Mouse (Mus musculus) hindbrain, postnatal 0 days (tissue): ENCODE results near the gene Slamf1. TPM values are rescaled to one million over a fixed set of nuclear protein-coding genes. Genes with fewer than 3 reads are reported as not detected.
"Not testable (repeated sequence)": the region's sequence is repeated elsewhere in the genome, so short reads cannot be mapped to it uniquely, and the experiment has no call there.

Experiments
- ATAC-seq: fragments of 200-750 bp; cut with Nextera tagmentation; 2 replicates; pipeline ENCODE4 v1.8.0; 2017; ENCODE audit warnings: mild to moderate bottlenecking, moderate TSS enrichment, moderate library complexity
- DNase-seq: peaks from one replicate; pipeline ENCODE4 v3.0.0-alpha.2; 2015; ENCODE audit warnings: low spot score
- H3K27ac ChIP-seq: fragments of 300-500 bp; sonication (generic); 2 replicates; pipeline ENCODE4 v1.5.1; 2014; ENCODE audit warnings: mild to moderate bottlenecking
- H3K27me3 ChIP-seq: fragments of 300-500 bp; sonication (generic); 2 replicates; pipeline ENCODE4 v1.6.1; 2014; ENCODE audit warnings: low read length, mixed read lengths; ENCODE audit not compliant: insufficient read depth
- H3K36me3 ChIP-seq: fragments of 300-500 bp; sonication (generic); 2 replicates; pipeline ENCODE4 v1.6.1; 2014; ENCODE audit warnings: low read length, mixed read lengths; ENCODE audit not compliant: insufficient read depth
- H3K4me1 ChIP-seq: fragments of 300-500 bp; sonication (generic); 2 replicates; pipeline ENCODE4 v1.6.1; 2014; ENCODE audit warnings: antibody characterized with exemption, low read length, mixed read lengths; ENCODE audit not compliant: insufficient read depth
- H3K4me2 ChIP-seq: fragments of 300-500 bp; sonication (generic); 2 replicates; pipeline ENCODE4 v1.6.1; 2014; ENCODE audit warnings: low read depth, mild to moderate bottlenecking, low read length, moderate library complexity, mixed read lengths
- H3K4me3 ChIP-seq: fragments of 300-500 bp; sonication (generic); 2 replicates; pipeline ENCODE4 v1.5.1; 2014; ENCODE audit warnings: low read length
- H3K9ac ChIP-seq: fragments of 300-500 bp; sonication (generic); replicated peaks from 2 replicates; pipeline ENCODE4 v1.6.1; 2014; ENCODE audit warnings: mild to moderate bottlenecking, low read length, moderate library complexity, mixed read lengths
- H3K9me3 ChIP-seq: fragments of 300-500 bp; sonication (generic); 2 replicates; pipeline ENCODE4 v1.6.1; 2016; ENCODE audit warnings: low read length, mixed read lengths
- CTCF ChIP-seq: IDR thresholded peaks from 2 replicates; pipeline ENCODE4 v1.5.1; 2016; ENCODE audit warnings: antibody characterized with exemption, control low read depth, low read depth
- WGBS: fragments of 180-500 bp; shearing (Covaris S2); extraction: QIAGEN DNeasy Blood & Tissue Kit; methylation state at CpG from one replicate; pipeline ENCODE4 v1.1.7; 2014; 5-methylcytosine and 5-hydroxymethylcytosine counted together
- polyA plus RNA-seq: library from polyadenylated mRNA; unstranded; fragments of >200 nt; fragmentation: Nextera tagmentation; extraction: Ambion mirVana; gene quantifications from 2 replicates; pipeline ENCODE4 v1.2.1, GENCODE M21; 2015
- total RNA-seq: library from RNA; depleted of rRNA; stranded (reverse); fragments of >200 nt; gene quantifications from 2 replicates; pipeline ENCODE4 v1.2.3, GENCODE M21; 2014

Gene Slamf1
- total and polyA plus RNA-seq, 2 experiments from 2014 or later: 0.09 to 0.16 TPM

DNA sequence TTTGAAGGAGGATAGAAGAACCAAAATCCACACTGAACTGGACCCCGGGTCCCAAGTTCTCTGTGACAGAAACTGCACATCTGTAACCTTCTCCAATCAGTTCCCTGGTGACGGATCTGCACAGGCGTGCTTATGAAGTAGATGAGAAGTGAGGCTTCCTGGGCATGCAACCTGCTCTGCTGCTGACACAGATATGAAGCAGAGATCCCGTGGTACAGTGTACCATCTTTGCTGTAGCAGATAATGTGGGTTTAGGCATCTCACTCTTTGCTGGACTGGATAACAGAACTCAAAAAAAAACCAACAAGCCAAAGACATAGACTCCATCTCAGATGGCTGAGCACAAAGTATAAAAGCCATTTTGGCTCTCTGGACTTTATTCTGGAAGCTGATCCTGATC is 32.7 kb downstream of the Slamf1 start:
- Histone ChIP-seq H3K4me1 (no peaks in the 10 kb centered on the region), H3K27me3 (no peaks in the 10 kb centered on the region), H3K4me2 (no peak overlapping the region), H3K27ac (no peak overlapping the region), H3K9ac (no peak overlapping the region), H3K4me3 (no peak overlapping the region), H3K9me3 (no peaks in the 10 kb centered on the region), H3K36me3 (no peaks in the 10 kb centered on the region)
- DNase-seq (no peak), ATAC-seq (no peak)
- 84% methylated on average over 4 of the region's 4 CpGs for WGBS
- no peak for TF ChIP-seq CTCF

DNA sequence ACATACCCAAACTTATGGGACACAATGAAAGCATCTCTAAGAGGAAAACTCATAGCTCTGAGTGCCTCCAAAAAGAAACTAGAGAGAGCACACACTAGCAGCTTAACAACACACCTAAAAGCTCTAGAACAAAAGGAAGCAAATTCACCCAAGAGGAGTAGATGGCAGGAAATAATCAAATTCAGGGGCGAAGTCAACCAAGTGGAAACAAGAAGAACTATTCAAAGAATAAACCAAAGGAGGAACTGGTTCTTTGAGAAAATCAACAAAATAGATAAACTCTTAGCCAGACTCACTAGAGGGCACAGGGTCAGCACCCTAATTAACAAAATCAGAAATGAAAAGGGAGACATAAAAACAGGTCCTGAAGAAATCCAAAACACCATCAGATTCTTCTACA is 44.1 kb downstream of the Slamf1 start:
- 92% methylated on average over 1 of the region's 1 CpGs for WGBS
- not testable (repeated sequence) for H3K4me3 ChIP-seq, H3K36me3 ChIP-seq

DNA sequence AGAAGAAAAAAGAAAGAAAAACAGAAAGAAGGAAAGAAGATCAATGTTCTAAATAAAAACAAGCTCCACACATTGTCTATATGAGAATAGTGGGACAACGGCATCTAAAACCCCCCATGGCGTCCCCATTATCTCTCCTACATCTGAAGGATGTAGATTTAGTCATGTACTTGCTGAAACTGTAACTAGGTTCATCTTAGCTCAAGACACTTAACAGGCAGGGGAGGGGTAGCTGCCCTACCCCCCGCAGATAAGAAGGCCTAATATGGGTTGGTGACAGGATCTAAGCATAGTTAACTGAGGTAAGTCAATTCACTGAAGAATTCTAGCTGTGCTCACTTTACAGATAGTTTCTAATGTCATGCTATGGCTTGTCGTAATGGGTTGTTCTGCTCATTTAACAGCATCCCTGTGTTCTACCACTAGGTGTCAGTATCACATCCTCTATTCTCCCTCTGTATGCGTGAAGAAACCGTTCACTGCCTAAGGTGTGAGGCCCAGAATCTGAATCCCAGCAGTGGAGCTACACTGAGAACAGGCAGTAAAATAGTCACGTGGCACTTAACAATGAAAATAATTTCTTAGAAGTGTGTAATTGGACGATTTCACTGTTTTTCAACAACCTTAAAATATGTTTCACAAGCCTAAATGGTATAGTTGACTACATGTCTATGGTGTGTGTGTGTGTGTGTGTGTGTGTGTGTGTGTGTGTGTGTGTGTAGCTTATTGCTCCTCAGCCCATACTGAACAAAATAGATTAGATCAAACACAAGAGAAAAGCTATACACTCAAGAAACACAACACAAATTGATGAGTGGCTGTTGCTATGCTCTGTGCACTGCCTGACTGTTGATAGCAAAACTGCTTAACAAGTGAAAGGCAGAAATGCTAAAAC is 48.9 kb downstream of the Slamf1 start:
- H3K4me2 ChIP-seq: no peak overlapping the region
- H3K9ac ChIP-seq: no peak overlapping the region
- peak; percentile 85 for DNase-seq
- no peak overlapping the region for H3K4me3 ChIP-seq
- H3K27me3 ChIP-seq: no peaks in the 10 kb centered on the region
- H3K36me3 ChIP-seq: no peaks in the 10 kb centered on the region
- peak; percentile 97 for ATAC-seq
- no peaks in the 10 kb centered on the region for H3K9me3 ChIP-seq
- 9% methylated on average over 8 of the region's 8 CpGs for WGBS
- no peak overlapping the region for H3K27ac ChIP-seq
- H3K4me1 ChIP-seq: no peaks in the 10 kb centered on the region
- peak; percentile 91 for TF ChIP-seq CTCF

More for the DNA sequence above, 44.1 kb downstream of the Slamf1 start:
- not testable (repeated sequence) for ATAC-seq, H3K4me2 ChIP-seq, H3K9ac ChIP-seq, DNase-seq, H3K9me3 ChIP-seq, H3K27ac ChIP-seq, H3K27me3 ChIP-seq, H3K4me1 ChIP-seq

- Histone ChIP-seq H3K9ac (no peak overlapping the region), H3K9me3 (no peaks in the 10 kb centered on the region), H3K4me1 (no peaks in the 10 kb centered on the region), H3K4me3 (no peak overlapping the region), H3K27ac (no peak overlapping the region), H3K27me3 (no peaks in the 10 kb centered on the region), H3K4me2 (no peak overlapping the region), H3K36me3 (no peaks in the 10 kb centered on the region)
- ATAC-seq (no peak), DNase-seq (no peak)
- 86% methylated on average over 4 of the region's 4 CpGs for WGBS
- no peak for TF ChIP-seq CTCF
Measured at GRCm38 (mm10) chr1:171816991-171817390, 50.1 kb downstream of the Slamf1 start.

- Histone ChIP-seq H3K4me1 (no peaks in the 10 kb centered on the region), H3K27ac (no peak overlapping the region), H3K36me3 (no peaks in the 10 kb centered on the region), H3K9me3 (no peaks in the 10 kb centered on the region), H3K4me3 (no peak overlapping the region), H3K9ac (no peak overlapping the region), H3K4me2 (no peak overlapping the region), H3K27me3 (no peaks in the 10 kb centered on the region)
- DNase-seq (no peak), ATAC-seq (no peak)
- 29% methylated on average over 1 of the region's 1 CpGs for WGBS
- TF ChIP-seq CTCF: no peak
Measured at GRCm38 (mm10) chr1:171821331-171821730, 54.4 kb downstream of the Slamf1 start.

DNA sequence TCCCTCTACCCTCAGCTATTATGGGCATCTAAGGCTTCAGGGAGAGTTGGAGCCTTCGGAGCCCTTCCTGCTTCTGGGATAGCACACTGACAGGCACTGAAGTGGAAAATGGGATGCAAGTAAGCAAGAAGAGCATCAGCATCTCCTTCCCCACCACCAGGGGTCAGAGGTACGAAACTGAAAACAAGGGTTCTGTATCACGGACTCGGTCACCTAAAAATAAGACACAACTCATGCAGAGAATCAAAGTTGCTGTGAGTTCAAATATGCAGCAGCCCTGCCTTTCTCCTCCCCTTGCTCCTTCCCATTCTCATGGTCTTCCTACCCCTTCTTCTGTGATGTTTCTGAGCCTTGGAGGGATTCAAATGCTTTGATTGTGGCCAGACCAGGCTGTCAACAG is 58.5 kb downstream of the Slamf1 start:
- ATAC-seq: no peak
- peak; percentile 55 for TF ChIP-seq CTCF
- WGBS: 32% methylated on average over 4 of the region's 4 CpGs

GRCm38 (mm10) chr1:171826164-171826563 is 59.2 kb downstream of the Slamf1 start:
- Histone ChIP-seq H3K27ac (no peak overlapping the region), H3K4me1 (no peaks in the 10 kb centered on the region), H3K27me3 (no peaks in the 10 kb centered on the region), H3K36me3 (no peaks in the 10 kb centered on the region), H3K4me3 (no peak overlapping the region), H3K4me2 (no peak overlapping the region), H3K9me3 (no peaks in the 10 kb centered on the region), H3K9ac (no peak overlapping the region)
- DNase-seq (peak; percentile 54), ATAC-seq (no peak)
- peak; percentile 77 for TF ChIP-seq CTCF

More for the DNA sequence above, 58.5 kb downstream of the Slamf1 start:
- H3K4me2 ChIP-seq: no peak overlapping the region
- H3K9me3 ChIP-seq: no peaks in the 10 kb centered on the region
- peak; percentile 4 for DNase-seq
- no peak overlapping the region for H3K4me3 ChIP-seq
- no peak overlapping the region for H3K9ac ChIP-seq
- no peaks in the 10 kb centered on the region for H3K27me3 ChIP-seq
- no peaks in the 10 kb centered on the region for H3K4me1 ChIP-seq
- H3K27ac ChIP-seq: no peak overlapping the region
- H3K36me3 ChIP-seq: no peaks in the 10 kb centered on the region
